Comparison of ENCODE assay signal across 26 mouse cellular contexts in the genomic region with DNA sequence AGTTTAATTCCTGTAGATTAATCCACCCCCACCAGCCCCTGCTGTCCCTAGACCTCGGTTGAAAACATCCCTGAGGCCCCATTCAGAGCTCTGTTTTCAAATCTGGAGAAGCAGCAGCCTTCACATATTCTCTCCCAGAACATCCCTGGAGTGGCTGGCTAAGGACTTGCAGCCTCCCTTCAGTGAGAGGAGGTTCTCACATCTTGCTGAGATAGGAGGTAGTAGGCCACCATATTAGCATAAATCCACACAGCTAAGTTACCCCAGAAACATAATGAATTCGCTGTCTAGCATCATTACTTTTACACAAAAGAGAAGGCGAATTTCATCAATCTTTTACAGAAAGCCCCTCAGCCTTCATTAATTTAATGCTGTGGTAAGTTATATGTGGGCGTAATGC. TPM values are rescaled to one million over a fixed set of nuclear protein-coding genes. Genes with fewer than 3 reads are reported as not detected.
"Had no signal": no experiment of that assay in that cellular context is flagged by ENCODE, and none has a peak within 500 bp of the region (broad histone marks: within the 10 kb centered on the region; RNA-seq: fewer than 3 reads in every experiment).

No protein-coding gene starts in this region.

- H3K36me3 ChIP-seq: heart, embryonic 13.5 days; heart, embryonic 15.5 days; hindbrain, embryonic 13.5 days; kidney, embryonic 15.5 days; limb, embryonic 13.5 days; limb, embryonic 15.5 days; liver, embryonic 12.5 days had no signal

- H3K9ac ChIP-seq: heart, embryonic 13.5 days; heart, embryonic 15.5 days; hindbrain, embryonic 13.5 days; kidney, embryonic 15.5 days; limb, embryonic 13.5 days; limb, embryonic 15.5 days; liver, embryonic 12.5 days had no signal

- H3K4me1 ChIP-seq: liver, embryonic 12.5 days had no signal

- ATAC-seq: liver, embryonic 12.5 days had no signal

- H3K27me3 ChIP-seq: heart, embryonic 15.5 days; hindbrain, embryonic 13.5 days; limb, embryonic 15.5 days had no signal

- H3K9me3 ChIP-seq: heart, embryonic 13.5 days; heart, embryonic 15.5 days; hindbrain, embryonic 13.5 days; kidney, embryonic 15.5 days; limb, embryonic 13.5 days; limb, embryonic 15.5 days; liver, embryonic 12.5 days had no signal

- H3K4me3 ChIP-seq: heart, adult 2 months; heart, embryonic 15.5 days; limb, embryonic 15.5 days; liver, embryonic 12.5 days had no signal

- H3K27ac ChIP-seq: heart, adult 2 months; heart, embryonic 13.5 days; heart, embryonic 15.5 days; hindbrain, postnatal 0 days; kidney, embryonic 15.5 days; kidney, postnatal 0 days; limb, embryonic 13.5 days; limb, embryonic 15.5 days; liver, embryonic 12.5 days had no signal

- DNase-seq: forebrain, postnatal 0 days; gastrocnemius, postnatal 14 days; gastrocnemius, postnatal 36 days; heart, adult 2 months; heart, postnatal 14 days; heart, postnatal 36 days; kidney, adult 11 months; kidney, adult 2 months; kidney, adult 9 months; kidney, postnatal 14 days; kidney, postnatal 36 days; layer of hippocampus, adult 9-11 months; layer of hippocampus, postnatal 36 days; left cerebral cortex, postnatal 4 days had no signal

RNA-seq across cellular contexts. Expression of a gene that starts 47.2 kb away (rescaled TPM):
- polyA plus RNA-seq: forebrain, postnatal 0 days; frontal cortex, adult 2 months; heart, adult 2 months; heart, embryonic 15.5 days; heart, postnatal 0 days; hindbrain, embryonic 13.5 days; hindbrain, postnatal 0 days; limb, embryonic 11.5 days; limb, embryonic 15.5 days had no signal
